Mouse (Mus musculus) cerebellum, postnatal 25 days (tissue): ENCODE measurements around the gene Gata3.

ENCODE experiments used
- DNase-seq, 2 experiments: peaks; one replicate each; pipeline ENCODE4 v3.0.0; 2021; ENCODE audit warnings: mixed read lengths in 2 of 2

The Gata3 gene

DNA sequence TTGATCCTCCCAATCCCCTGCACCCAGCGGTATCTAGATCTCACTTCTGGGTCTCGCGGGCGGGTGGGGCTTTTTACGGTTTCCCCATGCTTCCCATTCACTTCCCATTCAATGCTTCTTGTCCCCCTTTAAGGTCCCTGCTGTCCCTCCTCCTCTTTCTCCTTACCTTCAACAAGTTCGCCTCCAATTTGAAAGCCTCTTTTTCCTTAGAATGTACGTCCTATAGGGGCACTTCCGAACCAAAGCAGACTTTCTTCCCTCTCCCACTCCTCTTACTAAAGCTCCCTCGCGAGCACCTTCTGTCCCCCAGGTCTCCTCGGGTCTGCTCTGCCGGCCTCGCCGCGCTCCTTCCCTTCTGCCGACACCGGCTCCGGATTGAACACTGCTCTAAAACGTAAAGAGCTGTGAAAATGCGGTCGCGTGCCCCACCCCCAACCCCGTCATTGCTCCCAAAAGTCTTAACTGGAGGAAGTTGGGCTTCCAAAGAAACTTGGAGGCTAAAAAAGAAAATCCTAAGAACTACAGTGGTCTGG, at the start of gene Gata3:
Gene Gata3 (minus strand): TSS at position 384 of the 533 bp plus-strand sequence.
- no peak for DNase-seq

- DNase-seq: no peak
These were observed 49.4 kb upstream of the Gata3 start for GRCm38 (mm10) chr2:9939250-9939649.

DNA sequence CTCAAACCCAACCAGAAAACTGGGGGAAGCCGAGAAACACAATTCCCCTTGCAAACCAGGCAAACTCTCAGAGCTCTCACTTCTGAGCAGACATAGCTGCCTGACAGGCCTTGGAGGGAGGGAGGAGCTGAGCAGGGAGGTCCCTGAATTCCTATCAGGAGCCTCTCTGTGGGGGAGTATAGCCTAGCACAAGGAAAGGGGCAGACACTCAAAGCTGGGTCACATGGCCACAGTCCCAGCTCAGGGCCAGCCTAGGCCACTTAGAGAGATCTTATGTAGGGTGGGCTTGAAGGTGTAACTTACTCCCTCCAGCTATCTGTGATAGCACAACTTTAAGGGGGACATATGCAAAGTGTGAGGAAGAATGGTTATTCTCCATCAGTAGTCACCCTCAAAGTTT, 46.1 kb upstream of the Gata3 start:
- no peak for DNase-seq

GRCm38 (mm10) chr2:9926905-9927283, 37.1 kb upstream of the Gata3 start:
- DNase-seq: no peak

DNA sequence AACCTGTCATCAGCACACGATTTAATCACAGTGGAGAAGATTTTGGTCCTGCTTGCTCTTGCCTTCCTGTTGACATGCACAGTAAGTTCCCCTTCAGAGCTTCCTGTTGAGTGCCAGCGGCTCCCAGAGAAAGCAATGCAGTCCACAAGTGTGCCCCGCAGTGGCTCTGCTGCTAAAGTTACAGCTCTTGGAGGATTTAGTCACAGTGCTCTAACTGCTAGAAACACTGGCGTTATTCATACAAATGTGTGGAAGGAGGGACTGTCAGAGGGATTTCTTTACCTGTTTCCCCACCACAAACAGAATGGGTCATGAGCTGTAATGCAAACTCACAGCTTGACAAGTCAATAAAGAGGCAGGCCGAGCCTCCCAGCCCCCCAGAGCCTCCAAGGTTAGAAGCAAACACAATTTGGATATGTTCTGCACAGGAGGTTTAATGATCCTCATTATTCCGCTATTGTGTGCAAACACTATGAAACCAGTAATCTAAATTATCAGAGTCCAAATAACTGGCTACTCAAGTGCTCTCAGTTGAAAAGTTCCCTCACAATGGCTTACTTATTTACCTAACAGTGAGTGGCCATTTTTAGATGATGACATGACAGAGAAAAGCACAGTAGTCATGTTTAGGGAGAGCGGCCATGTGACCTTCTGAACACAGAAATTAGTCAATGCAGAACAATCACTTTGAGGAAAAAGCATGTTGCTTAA, 36.5 kb upstream of the Gata3 start:
- no peak for DNase-seq

- no peak for DNase-seq
These were observed 29.0 kb upstream of the Gata3 start for GRCm38 (mm10) chr2:9918691-9919471.

DNA sequence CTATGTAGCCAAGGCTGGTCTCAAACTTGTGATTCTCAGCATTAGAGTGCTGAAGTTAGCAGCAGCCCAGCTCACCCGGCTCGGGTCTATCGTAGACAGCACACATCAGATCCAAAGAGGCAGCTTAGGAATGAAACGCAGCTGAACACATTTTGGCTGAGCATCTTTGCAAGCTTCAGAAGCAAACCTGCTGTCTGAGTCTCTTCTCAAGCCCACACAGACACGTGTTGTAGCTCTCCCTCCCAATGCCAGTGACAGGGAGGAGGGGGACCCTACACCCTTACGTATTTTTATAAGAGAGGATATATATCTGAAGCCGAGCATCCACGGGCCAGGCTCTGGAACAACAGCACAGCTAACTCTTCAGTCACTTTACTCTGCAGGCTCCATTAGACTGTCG, 27.8 kb upstream of the Gata3 start:
- DNase-seq: no peak

- DNase-seq: no peak
These were observed 16.2 kb upstream of the Gata3 start for GRCm38 (mm10) chr2:9905995-9906394.

- no peak for DNase-seq
These were observed 14.2 kb upstream of the Gata3 start for GRCm38 (mm10) chr2:9903854-9904560.

DNA sequence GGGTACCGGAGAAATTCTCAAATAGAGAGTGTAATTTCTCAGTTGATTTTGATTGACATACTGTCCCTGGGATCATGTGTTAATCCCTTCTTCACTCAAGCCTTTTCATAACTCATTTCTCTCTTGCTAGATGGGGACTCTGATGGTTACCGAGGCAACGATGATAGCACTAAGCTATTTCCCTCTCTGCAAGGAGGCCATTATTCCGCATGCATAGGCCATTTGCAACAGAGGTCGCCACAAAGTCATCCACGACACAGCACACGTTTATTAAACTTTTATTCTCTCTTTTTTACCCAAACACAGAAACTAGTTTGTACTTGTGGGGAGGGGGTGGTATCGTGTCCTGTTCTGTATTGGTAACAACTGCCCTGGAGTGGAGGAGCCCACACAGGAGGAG, 8.0 kb upstream of the Gata3 start:
- no peak for DNase-seq

- no peak for DNase-seq
These were observed 6.4 kb upstream of the Gata3 start for GRCm38 (mm10) chr2:9896097-9896770.

DNA sequence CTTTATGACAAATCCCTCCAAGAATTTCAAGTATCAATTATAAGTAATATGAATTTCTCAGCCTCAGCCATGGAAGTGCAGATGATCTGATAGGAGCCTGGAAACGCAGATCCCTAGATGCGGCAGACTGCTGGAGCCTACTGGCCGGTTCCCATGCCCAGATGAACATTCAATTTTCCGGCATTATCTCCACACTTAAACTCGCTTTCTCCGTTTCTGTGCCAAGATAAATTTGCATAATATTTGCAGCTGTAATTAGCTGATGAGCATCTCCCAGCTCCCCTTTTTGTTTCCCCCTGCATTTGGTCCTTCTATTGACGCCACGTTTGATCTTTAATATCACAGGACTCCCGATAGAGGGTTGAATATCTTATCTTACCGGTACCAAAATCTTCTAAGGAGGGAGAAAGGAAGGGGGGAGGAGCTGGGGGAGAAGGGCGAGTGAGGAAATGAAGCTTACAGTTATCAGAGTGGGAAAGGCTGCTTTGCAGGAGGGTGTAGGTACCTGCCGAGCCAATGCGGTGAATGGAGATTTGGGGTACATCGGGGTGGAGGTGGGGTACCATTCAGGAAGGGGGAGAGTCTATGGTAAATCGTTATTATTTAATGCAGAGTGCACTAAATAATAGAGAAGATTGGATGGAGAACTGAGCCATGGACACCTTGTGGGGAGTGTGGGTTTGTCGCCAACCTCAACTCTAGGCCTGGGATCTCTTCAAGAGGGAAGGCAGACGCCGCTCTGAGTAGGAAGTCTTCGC, 5.2 kb upstream of the Gata3 start:
- no peak for DNase-seq

DNA sequence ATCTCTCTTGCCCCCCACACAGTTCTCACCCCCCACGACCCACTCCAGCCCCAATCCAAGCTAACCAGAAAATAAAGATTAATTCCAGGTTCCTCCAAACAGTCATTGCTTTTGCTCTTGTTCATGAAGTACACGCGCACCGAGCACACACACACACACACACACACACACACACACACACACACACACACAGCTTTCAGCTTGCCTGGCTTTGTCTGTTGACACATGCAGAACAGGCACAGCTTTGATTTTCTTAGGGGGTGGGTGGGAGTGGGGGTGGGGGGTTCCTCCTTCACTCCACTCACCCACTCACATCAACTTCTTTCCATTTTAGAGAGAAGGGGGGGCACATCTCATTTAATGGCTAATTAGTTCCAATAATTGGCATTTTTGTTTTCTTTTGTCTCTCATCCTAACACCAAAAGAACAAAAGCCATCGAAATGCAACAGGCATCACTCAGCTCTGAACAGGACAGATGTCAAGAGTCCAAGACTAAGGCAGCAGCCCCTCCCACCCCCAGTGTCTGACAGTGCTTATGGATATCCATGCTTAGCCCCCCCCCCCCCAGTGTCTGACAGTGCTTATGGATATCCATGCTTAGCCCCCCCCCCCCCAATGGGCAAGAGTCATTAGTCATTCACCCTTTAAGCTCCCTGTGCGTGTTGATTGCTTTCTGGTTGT, 3.6 kb upstream of the Gata3 start:
- DNase-seq: no peak

GRCm38 (mm10) chr2:9892541-9892940, 2.7 kb upstream of the Gata3 start:
- DNase-seq: no peak

GRCm38 (mm10) chr2:9890906-9891305, 1.1 kb upstream of the Gata3 start:
- no peak for DNase-seq

DNA sequence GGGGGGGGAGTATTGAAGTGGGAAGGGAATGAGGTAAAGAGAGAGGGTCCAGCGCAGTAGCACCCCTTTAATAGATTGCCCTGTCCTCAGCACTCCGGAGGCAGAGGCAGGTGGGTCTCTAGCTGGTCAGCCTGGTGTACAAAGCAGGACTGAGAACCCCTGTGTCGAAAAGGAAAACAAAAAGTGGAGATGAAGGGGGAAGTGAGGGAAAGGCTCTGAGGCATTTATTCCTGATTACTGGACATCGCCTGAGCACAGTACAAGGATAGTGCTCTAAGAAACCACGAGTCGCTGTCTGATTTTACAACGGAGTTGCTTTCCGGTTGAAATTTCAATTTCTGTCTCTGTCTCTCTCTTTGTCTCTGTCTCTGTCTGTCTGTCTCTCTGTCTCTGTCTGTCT, 417 bp upstream of the Gata3 start:
- no peak for DNase-seq

DNA sequence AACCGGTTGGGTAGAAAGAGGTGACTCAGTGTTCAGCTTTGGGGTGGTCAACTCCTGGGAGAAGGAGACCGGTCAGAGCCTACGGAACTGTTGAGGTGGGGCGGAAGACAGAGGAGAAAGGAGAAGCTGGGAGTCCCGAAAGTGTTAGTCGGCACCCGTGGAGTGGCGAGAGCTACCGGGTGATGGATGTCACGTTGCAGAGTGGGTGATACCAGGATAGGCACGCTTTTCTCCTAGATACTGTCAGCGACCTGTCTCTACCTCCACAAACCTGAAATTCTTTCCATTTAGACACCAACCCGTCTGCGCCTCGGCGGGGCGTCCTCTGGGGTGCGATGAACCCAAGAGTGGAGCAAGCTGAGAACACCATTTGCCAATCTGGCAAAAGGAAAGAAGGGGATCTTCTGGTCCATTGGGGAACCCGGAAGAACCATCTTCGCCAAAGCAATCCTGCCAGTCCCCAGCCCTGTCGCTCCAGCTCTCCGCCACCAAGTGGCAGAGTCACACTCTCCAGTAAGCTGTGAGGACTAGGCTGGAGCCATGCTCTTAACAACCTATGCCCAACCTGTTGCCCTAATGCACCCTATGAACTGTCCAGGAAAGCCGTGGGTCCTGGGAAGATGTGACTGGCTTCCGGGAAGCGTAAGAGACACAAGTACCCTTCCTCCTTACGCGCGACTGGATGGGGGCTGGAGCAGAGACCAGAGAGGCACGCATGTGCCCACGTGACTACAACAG, 752 bp downstream of the Gata3 start, which contains the start of gene 9230102O04Rik:
Gene 9230102O04Rik (minus strand): TSS at position 628 of the 738 bp plus-strand sequence.
- peak; percentile 23 to 35 for DNase-seq

- DNase-seq: no peak
These were observed 2.2 kb downstream of the Gata3 start for GRCm38 (mm10) chr2:9887636-9888035.

DNA sequence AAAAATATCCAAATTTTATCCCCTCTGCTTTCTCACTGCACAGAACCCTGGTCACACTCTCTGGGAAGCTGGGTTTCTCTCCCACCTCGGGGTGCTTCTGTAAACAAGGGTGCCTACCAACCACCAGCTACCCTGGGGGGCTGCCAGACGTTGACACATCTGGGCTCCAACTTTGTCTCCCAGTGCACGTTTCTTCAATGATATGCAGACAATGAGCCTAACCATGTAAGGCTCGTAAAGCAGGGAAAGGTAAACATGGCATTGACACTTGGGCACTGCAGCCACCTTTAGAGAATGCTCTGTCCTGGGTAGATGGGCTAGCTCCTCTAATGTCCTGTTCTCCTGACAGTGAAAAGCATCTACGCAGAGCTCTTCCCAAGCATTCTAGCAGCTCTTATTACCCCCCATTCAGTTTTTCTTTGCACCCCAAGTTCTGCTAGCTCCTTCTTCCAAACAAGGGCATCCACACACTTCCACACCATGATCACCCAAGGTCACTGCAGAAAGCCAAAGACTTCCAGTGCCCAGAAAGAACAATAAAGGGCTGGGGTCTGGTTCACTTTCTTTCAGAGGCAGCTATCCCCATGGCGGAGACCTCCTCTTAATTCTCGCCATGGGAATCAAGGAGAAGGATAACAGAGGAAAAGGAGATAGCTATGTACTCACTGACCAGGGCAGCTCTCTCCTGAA, 2.8 kb downstream of the Gata3 start:
- DNase-seq: no peak

- DNase-seq: no peak
These were observed 3.8 kb downstream of the Gata3 start for GRCm38 (mm10) chr2:9886031-9886430.
